Mouse (Mus musculus) liver, embryonic 14.5 days (tissue): ENCODE results near the gene Ccl1.

Experiments used
- CTCF ChIP-seq: IDR thresholded peaks from 2 replicates; pipeline ENCODE4 v1.5.1; 2016; ENCODE audit warnings: antibody characterized with exemption, low read depth, control low read depth
- EP300 ChIP-seq: IDR thresholded peaks from 2 replicates; pipeline ENCODE4 v1.6.1; 2016; ENCODE audit warnings: antibody characterized with exemption, low read depth

DNA sequence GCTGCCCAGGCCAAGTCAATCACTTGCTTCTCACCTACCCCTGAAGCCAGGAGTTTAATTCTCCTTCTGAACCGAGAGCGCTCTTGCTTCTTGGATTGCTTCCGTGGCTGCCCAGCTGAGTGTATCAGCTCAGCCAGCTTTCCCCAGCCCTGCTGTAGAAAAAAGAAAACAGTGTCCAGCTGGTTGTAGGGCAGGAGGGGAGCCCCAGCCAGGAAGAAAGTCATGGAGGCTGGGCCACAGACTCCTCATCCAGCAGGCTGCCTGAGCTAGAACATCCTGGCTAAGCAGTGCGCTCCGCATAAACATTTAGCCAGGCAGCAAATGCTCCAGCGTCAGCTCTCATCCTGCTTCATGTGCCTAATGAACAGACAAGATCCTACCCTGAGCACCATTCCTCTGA is 34.9 kb upstream of the Ccl1 start:
- TF ChIP-seq CTCF (no peak), EP300 (no peak)
